Mouse (Mus musculus): ENCODE results near the gene Tgfbr1.
A peak's percentile ranks its signal among the peaks of the same experiment; 100 is the strongest.

The Tgfbr1 gene

GRCm38 (mm10) chr4:47422194-47422593 is 69.2 kb downstream of the Tgfbr1 start:
- no peak for DNase-seq (ENCODE audit: low spot score in 2 of 2)

DNA sequence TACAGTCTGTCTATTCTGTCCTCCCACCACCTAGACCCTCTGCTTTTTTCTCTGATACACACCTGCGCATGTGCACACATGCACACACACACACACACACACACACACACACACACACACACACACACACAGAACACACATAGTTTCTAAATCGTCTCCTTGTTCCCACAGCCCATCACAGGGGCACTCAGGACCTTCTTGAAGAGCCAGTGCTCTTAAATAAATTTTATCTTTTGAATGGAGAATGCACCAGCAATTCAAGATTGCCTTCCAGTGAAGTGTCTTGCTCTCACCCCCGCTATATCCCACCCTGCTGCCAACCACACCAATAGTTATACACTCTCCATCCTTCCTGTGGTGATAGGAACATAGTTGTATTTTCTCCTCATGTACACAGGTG is 69.9 kb downstream of the Tgfbr1 start:
- DNase-seq (ENCODE audit: low spot score in 2 of 2), result no peak

GRCm38 (mm10) chr4:47424376-47424775 is 71.4 kb downstream of the Tgfbr1 start:
- DNase-seq (ENCODE audit: low spot score in 2 of 2), result no peak

DNA sequence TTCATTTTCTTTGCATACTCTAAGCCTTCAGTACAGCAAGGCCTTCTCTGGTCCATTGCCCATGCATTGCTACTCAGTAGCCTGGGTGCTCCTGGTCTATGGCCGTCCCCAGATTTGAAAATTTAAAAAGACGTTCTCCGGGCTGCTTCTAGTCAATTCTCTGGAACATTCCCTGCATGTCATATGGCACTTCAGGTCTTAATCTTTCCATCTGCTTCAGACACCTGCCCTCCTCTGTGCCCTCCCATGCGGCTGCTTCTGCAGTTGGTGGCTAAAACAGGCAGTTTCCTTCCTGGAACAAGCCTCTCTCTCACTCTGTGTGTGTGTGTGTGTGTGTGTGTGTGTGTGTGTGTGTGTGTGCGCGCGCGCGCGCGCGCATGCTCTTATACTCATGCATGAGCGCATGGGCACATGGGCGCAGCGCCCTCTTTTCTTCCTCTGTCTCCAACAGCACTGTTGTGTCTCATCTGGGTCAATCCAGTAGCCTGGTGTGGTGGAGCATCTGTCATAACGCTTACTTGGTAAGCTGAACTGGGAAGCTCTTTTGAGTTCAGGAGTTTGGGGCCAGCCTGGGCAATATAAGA is 72.3 kb downstream of the Tgfbr1 start:
- no peak for DNase-seq (ENCODE audit: low spot score in 2 of 2)

DNA sequence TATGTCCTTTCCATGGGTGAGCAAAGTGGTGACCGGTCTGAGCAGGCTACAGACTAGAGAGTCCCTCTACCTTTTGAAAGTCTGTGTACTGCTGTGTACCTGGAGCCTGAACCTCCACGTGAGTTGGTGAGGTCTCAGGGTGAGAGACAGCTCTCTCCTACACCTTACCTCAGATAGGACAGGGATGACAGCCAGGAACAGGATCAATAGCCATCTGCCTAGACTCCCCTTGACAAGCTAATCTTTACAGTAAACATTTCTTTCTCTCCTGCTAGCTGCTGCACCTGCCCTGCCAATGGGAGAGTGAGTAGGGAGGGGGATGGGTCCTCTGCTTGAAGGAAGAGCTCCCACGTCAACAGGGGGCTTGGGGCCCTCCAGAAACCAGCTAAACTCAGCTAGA is 74.6 kb downstream of the Tgfbr1 start:
- DNase-seq (ENCODE audit: low spot score in 2 of 2), result no peak

DNA sequence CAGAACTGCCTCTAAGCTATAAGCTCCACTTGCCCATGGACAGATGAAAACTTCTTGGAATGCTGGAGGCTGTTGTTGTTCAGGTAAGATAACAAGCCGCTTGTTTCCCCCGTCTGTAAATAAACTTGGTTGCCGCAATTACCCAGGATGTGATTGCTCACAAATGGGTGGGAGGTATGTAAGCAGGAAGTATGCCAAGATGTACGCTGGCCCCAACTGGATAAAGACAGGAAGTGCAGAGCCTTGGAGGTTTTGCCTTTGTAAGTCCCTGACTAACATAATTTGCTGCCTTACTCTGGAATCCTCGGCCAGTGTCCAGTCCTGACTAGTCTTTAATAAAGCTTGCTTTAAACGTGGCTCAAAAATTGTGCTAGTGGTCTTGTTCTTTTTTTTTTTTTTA is 77.5 kb downstream of the Tgfbr1 start:
- no peak for DNase-seq (ENCODE audit: low spot score in 2 of 2)

DNA sequence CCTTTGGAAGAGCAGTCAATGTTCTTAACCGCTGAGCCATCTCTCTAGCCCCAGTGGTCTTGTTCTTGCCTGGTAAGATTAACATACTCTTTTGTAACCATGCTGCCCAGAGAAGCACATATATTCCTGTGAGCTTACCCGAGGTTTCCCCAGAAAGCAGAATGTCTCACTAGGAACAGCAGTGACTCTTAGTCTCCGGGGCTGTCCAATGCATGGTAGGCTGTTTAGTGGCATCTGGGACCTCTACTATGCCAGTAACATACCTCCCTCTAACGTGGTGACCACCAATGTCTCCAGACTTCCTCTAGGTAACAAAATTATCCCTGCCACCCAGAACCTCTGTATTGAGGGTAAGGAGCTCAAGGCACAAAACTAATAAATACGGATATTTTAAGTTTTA is 78.1 kb downstream of the Tgfbr1 start:
- DNase-seq (ENCODE audit: low spot score in 2 of 2), result no peak

- no peak for DNase-seq (ENCODE audit: low spot score in 2 of 2)
Measured at GRCm38 (mm10) chr4:47432766-47433165, 79.7 kb downstream of the Tgfbr1 start.

DNA sequence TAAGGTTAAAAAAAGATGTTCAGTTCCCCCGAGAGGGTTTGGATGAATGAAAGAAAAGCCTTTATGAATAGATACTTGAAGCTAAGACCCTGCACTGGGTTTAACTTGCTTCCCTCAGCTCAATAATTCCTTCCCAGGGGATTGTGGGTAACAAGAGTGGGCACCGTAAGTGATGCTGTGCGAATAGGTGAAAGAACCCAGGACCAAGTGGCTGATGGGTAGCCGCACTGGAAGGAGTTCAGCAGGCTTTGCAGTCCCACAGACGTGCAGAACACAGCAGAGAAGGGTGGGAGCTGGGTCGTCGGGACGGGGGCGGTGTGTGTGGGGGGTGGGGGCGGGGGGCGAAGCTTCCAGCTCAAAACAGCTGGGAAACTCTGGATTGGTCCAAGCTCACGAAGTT is 82.1 kb downstream of the Tgfbr1 start:
- no peak for DNase-seq (ENCODE audit: low spot score in 2 of 2)

- DNase-seq (ENCODE audit: low spot score in 2 of 2), result no peak
Measured at GRCm38 (mm10) chr4:47435566-47436360, 82.7 kb downstream of the Tgfbr1 start.

DNA sequence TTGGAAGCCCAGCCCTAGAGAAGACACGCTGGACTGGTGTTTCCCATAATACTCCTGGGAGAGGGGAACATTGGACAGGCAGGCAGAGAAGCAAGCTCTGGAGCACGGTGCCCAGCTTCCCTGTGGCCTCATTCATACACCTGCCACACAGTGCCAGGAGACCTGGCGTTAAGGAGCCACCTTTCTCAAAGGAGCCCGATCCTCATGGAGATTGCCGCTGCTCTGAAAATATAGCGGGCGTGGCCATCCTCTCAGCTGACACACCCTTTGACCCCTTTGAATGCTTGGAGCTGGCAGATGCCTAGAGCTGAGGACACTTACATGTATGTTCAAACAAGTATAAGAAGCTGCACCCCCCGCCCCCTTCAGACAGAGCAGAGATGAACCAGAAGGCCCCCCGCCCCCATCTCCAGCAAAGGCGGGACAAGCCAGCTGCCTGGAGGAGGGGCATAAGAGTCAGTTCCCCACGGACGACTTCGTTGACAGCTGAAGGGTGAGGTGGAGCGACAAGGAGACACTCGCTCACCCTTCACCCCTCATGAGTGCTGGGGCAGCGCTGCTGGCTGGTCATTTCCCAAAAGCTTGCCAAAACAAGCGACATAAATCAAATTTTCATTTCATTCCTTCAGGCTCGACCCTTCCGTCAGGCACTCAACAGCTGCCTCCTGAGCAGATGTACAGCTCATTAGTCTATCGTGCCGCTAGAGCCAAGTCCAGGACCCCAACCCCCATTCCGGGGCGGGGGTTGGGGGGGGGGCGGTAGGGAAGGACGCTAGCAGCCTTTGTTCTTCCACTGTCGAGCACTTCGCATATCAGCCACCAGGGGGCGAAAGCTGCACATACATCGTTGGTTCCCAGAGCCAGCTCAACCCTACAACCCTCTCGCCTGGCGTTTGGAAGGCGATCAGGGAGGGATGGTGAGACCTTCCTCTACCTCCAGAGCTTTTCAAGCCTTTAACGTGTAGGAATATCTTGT is 84.6 kb downstream of the Tgfbr1 start:
- DNase-seq (ENCODE audit: low spot score in 2 of 2), result peak; percentile 75 to 78

GRCm38 (mm10) chr4:47438956-47439355 is 85.9 kb downstream of the Tgfbr1 start:
- DNase-seq (ENCODE audit: low spot score in 2 of 2), result no peak

GRCm38 (mm10) chr4:47440951-47441350 is 87.9 kb downstream of the Tgfbr1 start:
- DNase-seq (ENCODE audit: low spot score in 2 of 2), result no peak

DNA sequence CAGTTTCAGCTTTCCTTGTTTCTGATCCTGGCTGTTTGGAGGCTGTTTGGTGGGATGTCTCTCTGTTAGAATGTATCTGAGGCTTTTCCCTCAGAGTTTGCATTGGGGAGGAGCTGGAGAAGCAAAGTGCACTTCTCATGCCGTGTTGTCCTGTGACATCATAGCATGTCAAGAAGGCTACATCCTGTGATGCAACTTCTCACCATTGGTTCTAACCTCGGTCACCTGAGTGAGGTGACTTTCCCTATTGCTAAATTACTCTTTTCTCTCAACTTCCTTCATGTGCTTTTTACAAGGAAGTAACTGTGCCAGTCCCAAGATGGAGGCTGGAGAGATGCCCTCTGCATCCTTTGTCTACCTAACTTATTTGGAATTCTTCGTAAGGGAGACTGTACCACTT is 95.5 kb downstream of the Tgfbr1 start:
- no peak for DNase-seq (ENCODE audit: low spot score in 2 of 2)

GRCm38 (mm10) chr4:47449116-47449515 is 96.1 kb downstream of the Tgfbr1 start:
- DNase-seq (ENCODE audit: low spot score in 2 of 2), result no peak

GRCm38 (mm10) chr4:47449586-47450522 is 96.8 kb downstream of the Tgfbr1 start:
- no peak for DNase-seq (ENCODE audit: low spot score in 2 of 2)

Data from urinary bladder, postnatal 36 days (tissue).